Mouse (Mus musculus): Measurements from ENCODE around the gene Igfbp4.

Gene Igfbp4

GRCm38 (mm10) chr11:99042834-99043431 is 1.9 kb downstream of the Igfbp4 start:
- DNase-seq: peak; percentile 57

GRCm38 (mm10) chr11:99043632-99044031 is 2.6 kb downstream of the Igfbp4 start:
- peak; percentile 14 for DNase-seq

- no peak for DNase-seq
Measured at GRCm38 (mm10) chr11:99044306-99044705, 3.3 kb downstream of the Igfbp4 start.

- DNase-seq: no peak
Measured at GRCm38 (mm10) chr11:99045159-99045889, 4.3 kb downstream of the Igfbp4 start.

GRCm38 (mm10) chr11:99047120-99047519 is 6.1 kb downstream of the Igfbp4 start:
- DNase-seq: peak; percentile 75

GRCm38 (mm10) chr11:99047643-99048042 is 6.6 kb downstream of the Igfbp4 start:
- no peak for DNase-seq

- DNase-seq: no peak
Measured at GRCm38 (mm10) chr11:99055143-99055542, 14.1 kb downstream of the Igfbp4 start.

- no peak for DNase-seq
Measured at GRCm38 (mm10) chr11:99055571-99056452, 14.8 kb downstream of the Igfbp4 start.

GRCm38 (mm10) chr11:99060435-99060834 is 19.4 kb downstream of the Igfbp4 start:
- DNase-seq: peak; percentile 43

- DNase-seq: no peak
Measured at GRCm38 (mm10) chr11:99062661-99063060, 21.6 kb downstream of the Igfbp4 start.

GRCm38 (mm10) chr11:99063406-99064131 is 22.5 kb downstream of the Igfbp4 start:
- no peak for DNase-seq

GRCm38 (mm10) chr11:99065353-99065752 is 24.3 kb downstream of the Igfbp4 start:
- no peak for DNase-seq

- peak; percentile 88 for DNase-seq
Measured at GRCm38 (mm10) chr11:99065979-99066378, 24.9 kb downstream of the Igfbp4 start.

GRCm38 (mm10) chr11:99067591-99067990 is 26.5 kb downstream of the Igfbp4 start:
- DNase-seq: no peak

GRCm38 (mm10) chr11:99068455-99068854 is 27.4 kb downstream of the Igfbp4 start:
- DNase-seq: no peak

- no peak for DNase-seq
Measured at GRCm38 (mm10) chr11:99071866-99072265, 30.8 kb downstream of the Igfbp4 start.

GRCm38 (mm10) chr11:99073781-99074180 is 32.7 kb downstream of the Igfbp4 start:
- DNase-seq: no peak

GRCm38 (mm10) chr11:99076744-99077319 is 35.8 kb downstream of the Igfbp4 start:
- no peak for DNase-seq

- no peak for DNase-seq
Measured at GRCm38 (mm10) chr11:99077869-99078268, 36.8 kb downstream of the Igfbp4 start.

GRCm38 (mm10) chr11:99080902-99081543 is 40.0 kb downstream of the Igfbp4 start:
- no peak for DNase-seq

GRCm38 (mm10) chr11:99081566-99081965 is 40.5 kb downstream of the Igfbp4 start:
- no peak for DNase-seq

- DNase-seq: peak; percentile 20
Measured at GRCm38 (mm10) chr11:99082098-99082497, 41.1 kb downstream of the Igfbp4 start.

Measured in lung, postnatal 14 days (tissue).